Mouse (Mus musculus) right cerebral cortex, postnatal 10 days (tissue): Measurements from ENCODE around the gene Sec16b.

ENCODE experiments used
- DNase-seq, 2 experiments: peaks; one replicate each; pipeline ENCODE4 v3.0.0; 2021; ENCODE audit warnings: low spot score in 2 of 2

Sec16b gene

DNA sequence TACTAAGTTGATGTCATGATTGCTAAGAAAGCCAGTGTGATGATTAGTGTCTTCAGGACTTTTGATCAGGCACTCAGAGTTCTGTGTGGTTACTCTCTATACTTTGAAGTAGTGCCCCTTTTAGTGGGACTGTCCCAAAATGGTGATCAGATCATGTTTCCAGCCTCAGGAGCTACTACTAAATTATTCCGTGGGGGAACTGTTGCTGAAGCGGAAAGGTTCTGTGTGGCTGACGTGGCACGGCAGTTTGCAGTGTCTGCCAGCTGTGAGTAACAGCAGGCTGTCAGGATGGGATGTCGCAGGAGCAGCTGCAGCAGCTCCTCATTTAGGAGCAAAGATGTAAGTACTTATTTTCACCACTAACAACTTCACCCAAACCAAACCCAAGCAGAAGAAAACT, at the start of gene Sec16b:
Sec16b (plus strand) TSS at position 207 of the 400 bp plus-strand sequence.
- DNase-seq = no peak

DNA sequence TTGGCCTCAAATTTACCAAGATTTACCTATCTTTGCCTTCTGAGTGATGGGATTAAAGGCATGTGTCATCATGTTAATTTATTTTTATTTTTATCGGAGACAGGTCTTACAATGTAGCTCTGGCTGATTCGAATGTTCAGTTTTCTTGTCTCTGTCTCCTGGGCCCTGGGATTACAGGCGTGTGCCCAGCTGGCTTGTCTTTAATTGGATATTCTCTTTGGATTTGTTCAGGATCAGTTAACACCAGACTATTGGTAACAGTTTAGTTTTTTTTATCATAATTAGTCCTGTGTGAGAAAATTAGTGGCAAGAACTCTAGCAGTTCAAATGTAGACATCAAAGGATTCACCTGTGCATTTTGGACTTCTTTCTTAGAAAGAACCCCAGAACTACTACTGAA, 48.7 kb upstream of the Sec16b start:
- no peak for DNase-seq

DNA sequence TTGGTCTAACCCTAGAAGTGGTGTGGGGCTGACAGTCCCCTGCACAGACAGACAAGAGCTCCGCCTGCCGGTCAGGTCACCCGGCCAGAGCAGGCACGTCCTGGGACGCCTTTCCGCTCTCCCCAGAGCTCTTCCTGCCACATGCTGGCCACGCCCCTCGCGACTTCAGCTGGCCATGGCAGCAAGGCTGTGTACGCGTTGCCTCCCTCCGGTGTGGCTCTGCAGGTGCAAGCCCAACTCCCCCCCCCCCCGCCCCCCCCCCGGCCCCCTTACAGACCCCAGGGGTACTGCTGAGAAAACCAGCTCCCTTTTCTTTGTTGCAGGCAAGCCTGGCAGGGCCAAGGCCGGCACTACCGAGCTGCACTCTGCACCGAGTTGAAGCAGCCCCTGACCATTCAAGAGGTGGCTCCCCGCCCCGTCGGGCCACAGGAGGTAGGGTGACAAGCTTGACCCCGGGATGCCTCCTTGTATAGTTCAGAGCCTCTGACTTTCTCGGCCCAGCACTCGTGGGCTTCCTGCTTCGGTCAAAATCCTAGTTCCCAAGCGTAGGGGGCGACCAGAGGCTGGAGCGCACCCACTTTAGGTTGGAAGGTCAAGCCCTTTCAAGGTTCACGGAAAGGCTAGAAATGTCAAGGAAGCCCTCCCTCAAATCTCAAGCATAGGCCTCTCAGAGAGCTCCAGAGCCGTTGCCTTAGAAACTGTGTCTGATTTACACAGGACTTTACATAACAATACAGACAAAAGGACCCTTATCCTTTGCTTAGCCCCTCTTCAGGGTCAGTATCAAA, 47.9 kb upstream of the Sec16b start, which contains the start of gene Cryzl2:
Cryzl2 (plus strand) TSS at position 157 of the 788 bp plus-strand sequence.
- DNase-seq = peak in 1 of 2 experiments; percentile 70

DNA sequence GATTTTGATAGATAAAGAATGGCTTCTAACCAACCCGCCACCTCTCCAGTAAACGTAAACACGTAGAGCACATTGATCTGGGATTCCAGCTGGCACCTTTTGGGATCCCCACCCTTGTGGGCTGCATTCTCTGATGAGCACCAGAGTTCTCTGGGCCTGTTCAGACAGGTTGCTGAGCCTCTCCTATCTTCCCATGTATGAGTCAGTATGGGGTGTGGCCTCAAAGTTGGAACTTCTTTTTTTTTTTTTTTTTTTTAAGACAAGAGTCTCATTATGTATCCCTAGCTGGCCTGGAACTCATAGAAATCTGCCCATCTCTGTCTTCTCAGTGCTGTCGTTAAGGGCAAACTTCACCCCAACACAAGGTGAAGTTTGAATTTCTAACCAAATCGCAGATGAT, 46.6 kb upstream of the Sec16b start:
- DNase-seq = no peak

DNA sequence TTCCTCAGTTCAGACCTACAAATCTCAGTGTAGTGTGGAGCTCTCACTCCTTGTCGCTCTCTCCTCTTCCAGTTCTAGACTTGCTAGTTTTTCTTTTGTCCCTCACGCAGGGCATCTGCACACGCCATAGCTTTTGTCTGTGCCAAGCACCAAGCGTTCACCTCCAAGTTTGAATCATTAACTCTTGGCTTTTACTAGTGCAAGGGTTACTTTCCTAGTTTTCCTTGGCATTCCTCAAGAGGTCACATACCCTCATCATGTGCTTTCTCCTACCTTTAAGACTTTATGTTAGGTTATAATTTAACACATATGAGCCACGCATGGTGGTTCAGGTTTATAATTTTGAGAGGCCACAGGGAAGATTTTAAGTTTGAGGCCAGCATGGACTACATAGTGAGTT, 45.3 kb upstream of the Sec16b start:
- DNase-seq = no peak

DNA sequence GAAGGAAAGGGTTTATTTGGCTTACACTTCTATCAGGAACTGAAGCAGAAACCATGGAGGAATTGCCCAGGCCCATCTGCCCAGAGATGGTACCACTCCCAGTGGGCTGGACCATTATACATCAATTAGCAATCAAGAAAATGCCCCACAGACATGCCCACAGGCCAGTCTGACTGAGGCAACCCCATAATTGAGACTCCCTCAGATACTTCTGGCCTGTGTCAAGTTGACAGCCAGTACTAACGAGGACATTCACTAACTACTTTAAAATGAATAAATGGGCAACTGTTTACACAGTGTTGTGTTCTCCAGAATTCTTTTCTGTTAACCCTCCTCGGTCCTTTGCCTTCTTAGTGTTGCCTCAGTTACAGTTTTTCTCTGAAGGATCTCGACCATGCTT, 44.2 kb upstream of the Sec16b start:
- no peak for DNase-seq

DNA sequence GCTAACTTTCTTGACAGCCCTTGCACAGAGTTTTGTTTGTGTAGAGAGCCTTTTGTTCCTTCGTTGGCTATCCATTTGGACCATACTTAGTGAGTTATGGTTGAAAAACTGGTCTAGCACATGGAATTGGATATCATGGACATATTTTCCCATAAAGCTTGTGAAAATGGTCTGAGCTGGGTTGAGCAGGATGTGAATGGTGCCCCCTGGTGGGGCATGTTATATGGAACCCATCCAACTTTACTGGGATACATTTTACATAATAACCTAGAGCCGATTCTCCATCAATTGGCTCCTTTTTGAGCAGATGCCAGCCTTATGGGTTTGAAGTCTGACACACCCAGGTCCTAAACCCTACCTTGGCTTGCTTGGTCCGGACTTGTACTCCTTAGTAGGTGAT, 41.3 kb upstream of the Sec16b start:
- peak in 1 of 2 experiments; percentile 49 for DNase-seq

DNA sequence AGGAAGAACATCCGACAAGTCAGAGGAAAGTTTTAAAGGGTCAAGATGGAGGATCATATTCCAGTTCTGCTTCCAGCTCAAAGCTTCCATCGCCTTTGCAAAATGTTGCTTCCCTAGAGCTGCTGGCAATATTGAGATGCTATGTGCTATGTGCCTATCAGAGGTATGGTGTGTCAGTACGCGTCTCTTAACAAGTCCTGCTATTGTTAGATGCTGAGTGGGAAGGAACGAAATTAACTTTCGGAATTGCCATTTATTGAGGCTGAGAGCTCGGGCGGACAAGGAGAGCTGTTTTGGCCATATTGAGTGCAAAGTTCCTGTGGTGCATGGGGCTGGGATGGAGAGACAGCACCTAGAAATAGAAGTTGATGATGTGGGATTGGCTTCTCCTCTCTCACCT, 38.7 kb upstream of the Sec16b start:
- no peak for DNase-seq

DNA sequence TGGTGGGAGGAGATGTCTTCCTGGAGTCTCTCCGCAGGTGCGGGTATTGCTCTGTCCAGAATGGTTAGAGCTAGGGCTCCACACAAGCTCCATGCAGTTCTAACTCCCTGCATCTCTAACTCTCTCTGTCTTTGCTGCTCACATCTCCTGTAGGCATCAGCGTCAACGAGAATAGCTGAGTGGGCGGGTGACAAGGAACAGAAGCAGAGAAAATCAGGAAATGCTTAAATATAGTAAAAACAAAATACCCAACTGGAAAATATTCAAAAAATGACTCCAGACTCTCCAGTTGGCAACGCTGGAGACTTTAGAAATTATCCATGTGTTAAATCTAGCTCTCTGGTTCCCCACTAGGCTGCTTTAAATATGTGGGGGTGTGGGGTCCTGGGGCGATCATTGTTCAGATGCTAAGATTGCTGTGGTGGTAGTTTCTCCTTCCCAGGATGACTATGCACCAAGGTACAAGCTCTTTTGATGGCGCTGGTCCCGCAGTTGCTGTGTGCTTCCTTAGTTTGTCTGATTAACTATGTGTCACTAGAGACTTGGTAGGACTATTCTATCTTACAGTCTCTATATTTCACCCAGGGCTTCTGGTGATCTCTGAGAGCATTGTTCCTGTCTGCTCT, 35.7 kb upstream of the Sec16b start:
- DNase-seq = peak; percentile 72 to 86

DNA sequence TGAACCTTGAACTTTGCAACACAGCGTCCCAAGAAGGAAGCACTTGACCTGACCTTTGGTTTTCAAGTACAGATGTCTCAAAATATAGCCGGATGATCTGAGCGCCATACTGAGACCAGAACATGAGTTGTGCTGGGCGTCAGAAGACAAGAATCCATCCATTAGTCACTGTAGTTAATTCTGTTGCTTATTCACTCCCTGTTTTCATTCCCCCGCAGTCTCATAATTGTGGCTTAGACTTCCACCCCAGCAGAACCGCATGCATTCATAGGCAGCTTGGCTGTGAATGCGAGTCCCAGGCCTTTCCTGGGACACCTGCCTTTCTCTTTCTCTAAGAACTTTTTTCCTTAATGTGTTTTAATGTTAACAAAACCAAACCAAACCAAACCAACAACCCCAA, 33.8 kb upstream of the Sec16b start:
- DNase-seq = no peak

DNA sequence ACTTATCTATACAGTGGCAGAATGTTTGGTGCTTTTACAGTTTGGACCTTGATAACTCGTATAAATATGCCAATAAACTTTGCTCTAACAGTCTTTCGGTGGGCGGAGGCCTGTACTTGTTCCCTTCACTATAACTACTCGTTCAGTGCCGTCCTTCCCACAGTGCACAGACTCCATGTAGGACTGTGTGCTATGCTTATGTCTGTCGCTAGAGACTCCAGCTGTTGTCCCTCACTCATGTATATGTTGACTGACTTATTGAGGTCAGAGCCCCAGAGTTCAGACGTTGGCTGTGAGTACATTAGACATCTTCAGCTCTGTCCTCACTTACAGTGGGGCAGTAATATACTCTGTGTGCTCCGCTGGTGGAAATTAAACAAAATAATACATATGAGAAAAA, 31.7 kb upstream of the Sec16b start:
- no peak for DNase-seq

DNA sequence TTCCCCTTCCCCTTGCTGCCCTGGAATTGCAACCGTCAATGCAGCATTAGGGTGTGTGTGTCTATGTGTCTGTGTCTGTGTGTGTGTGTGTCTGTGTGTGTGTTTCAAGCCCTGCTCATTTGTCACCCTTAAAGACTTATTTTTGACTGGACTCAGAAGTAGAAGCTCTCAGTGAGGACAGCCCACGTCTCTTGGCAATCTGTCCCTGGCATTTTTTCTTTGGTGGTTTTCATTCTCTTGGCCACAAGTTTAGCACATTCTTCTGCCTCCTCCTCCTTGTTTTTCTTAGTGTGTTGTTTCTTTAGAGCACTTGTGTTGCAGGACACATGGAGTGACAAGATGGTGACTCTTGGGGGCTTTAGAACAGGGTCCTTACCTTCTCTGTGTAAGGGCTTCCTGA, 30.3 kb upstream of the Sec16b start:
- DNase-seq = no peak

DNA sequence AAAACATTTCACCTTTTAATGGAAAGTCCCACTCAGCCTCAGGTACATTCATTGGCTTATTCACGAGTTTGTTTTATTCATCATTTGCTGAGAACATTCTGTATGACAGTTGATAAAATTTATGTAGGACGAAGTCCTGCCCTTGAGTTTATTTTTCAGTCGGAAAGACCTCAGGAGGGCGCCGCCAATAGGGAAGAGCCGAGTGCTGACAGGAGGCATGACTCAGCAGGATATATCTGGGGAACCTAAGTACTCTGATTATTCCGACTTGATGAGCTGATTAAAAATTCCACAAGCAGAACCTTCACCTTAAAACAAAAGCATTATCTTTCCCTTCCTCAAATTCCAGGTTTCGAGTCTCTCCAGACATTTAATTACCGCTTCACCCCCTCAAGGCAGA, 26.4 kb upstream of the Sec16b start:
- no peak for DNase-seq

DNA sequence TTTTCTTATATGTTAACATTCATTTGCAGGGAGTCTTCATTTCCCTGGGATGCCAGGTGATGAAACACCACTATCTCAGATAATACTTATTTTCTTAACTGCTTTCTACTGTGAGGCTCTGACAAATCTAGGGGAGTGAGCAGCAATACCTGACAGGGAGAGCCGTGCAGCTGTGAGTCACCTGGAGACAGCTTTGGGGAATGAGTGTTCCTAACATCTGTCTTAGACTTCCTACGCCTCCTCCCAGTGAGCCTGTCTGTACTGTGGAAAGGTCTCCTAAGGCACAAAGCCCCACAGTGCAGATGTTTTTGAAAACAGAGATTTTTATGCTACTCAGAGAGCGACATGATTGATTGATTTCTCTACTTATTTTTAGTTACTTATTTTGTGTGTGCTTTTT, 25.6 kb upstream of the Sec16b start:
- no peak for DNase-seq

DNA sequence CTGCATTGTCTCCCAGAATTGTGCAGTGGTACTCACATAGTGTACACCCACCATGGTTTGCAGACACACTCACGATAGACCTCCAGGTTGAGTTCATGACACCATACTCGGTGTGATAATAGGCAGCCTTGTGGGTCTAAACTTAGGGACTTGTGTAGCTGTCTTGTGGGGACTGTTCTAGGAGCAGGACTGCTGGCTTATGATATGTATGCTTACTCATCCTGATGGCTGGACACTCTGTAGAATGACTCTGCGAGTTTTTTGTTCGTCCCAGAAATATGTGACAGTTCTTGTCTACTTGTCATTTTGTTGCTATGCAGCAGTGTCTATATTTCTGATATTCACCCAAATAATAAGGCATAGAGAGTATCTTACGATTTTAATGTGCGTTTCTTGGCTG, 24.9 kb upstream of the Sec16b start:
- DNase-seq = no peak

DNA sequence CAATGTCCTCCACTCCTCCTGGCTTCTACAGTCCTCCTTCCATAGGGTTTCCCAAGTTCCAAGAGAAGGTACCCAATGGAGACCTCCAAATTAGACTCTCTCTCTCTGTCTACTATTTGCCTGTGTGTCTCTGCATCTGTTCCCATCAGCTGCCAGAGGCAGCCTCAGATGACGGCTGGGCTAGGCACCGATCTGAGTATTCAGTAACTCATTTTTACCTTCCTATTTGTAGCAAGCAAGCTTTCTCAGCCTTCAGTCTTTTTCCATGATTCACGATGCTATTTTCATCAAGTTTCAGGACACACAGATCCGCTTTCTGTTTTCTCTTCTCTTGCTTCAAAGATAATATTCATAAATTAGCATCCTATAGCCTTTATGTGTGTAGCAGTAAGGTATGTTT, 22.4 kb upstream of the Sec16b start:
- no peak for DNase-seq

DNA sequence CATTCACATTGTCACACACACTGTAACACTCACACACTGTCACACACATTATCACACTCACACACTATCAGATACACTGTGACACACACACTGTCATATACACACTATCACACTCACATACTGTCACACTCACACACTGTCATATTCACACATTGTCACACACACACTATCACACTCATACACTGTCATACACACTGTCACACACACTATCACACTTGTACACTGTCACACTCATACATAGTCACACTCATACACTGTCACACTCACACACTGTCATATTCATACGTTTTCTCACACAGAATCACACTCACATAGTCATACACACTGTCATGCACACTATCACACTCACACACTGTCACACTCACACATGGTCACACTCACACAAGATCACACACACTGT, 5.9 kb upstream of the Sec16b start:
- no peak for DNase-seq

DNA sequence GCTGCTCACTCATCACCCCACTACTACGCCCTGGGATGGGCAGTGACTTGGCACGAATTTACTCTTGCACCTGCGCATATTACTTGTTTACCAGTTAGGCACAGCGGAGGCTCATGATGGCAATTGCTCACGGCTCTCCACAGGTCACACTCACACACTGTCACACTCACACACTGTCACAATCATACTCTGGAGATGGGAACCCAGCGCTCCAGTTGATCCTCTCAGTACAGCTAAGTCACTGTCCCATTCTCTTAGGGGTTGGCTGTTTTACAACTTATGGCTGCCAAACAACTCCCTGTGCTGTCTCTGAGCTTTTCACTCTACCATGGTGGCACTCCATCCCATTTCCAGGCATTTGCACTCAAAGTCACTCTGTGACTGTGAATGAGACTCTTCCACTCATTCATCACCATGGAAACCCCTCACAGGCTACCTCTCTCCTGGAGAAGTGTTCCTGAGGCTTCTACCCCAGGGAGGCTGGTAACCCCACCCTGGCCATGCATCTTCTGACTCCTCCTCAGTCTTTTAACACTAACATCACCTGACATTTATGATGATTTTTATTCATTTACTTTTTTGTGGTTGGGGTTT, 5.1 kb upstream of the Sec16b start:
- no peak for DNase-seq

DNA sequence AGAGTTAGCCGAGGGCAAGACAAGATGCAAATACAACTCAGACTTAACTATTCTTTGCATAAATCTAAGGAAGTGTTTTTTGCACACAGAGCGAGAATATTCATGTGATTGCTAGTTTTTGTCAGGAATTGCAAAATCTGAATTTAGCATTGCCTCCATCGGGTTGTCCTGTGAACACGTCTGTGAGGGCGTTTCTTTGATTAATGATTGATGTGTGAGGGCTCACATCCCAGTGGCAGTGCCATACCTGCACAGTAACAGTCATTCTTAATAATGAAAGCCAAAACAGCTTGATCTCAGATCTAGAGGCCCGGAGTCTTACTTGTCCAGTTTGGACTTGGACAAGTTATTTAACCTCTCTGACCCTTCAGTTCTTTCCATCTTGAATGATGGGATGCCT, 3.5 kb upstream of the Sec16b start:
- no peak for DNase-seq

DNA sequence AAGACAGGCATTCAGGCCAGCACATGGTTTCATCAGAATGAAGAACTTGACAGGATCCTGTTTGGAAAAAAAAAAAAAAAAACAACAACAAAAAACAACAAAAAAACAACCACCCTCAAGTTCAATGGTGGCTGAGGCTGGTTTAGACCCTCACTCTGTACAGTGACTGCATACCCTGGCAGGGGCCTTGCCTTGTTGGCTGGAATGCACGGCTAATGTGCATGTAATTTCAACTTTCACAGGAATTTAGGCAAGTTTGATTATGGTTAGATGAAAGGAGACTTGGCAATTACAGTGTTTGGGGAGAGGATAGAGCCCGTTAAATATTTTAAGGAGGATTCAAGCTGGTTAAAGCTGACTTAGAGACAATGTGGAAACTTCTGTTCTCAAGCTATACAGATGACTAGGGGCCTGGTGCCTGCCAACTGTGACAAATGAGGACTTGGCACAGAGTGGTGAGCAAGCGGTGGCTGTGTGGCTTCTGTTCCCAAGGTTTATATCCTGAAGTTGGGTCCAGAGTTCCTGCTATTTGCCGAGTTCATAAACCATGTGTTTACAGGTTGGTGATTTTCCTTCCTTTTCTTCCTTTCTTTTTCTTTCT, 567 bp downstream of the Sec16b start:
- DNase-seq = peak; percentile 39 to 49

DNA sequence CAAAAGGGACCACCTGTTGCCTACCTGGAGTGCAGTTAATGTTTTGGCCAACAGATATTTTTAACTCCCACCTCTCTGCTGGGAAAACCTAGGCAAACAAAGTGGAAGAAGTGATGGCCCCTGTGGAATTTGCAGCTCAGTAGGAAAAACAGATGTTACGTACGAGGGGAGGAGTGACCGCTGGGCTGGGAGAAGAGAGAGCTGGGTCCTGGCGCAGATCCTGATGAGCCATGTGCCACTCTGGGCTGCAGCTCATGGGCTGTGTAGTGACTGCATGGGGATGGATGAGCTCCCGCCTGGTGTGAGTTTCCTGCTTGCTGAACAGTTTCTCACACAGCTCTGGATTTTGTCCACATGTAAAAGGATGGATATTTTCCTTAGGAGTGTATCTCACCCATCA, 1.3 kb downstream of the Sec16b start:
- no peak for DNase-seq

DNA sequence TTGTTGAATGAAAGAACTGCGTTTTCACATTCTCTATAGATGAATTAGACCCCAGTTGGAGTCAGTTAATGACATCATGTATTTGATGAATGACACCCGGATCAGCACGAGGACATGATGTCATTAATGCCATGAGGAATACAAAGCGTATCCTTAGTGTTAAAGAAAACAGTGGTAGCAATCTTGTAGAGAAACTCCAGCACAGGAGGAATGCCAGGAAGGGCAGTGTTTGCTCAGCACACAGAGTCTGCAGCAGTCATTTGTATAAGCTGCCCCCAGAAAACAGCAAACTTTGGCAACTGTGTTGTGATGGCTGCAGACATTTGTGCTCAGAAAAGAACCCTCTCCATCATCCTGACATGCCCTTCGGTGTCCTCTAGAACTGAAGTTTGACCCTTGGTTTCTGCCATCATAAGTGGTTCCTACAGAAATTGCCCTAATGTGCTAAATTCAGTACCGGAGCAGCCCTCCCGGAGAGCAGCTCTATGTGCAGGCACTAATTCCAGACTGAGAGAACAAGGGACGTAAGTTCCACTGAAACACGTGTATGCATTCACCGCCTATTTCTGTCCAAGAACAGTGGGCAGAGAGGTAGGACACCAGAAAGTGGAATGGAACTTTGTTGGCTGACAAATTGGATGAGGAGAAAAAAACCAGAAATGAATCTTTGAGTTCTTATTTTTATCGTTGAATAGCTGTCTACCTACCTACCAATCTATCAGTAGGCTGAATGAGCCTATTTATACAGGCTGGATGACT, 6.3 kb downstream of the Sec16b start:
- no peak for DNase-seq
